Mouse (Mus musculus) CD8-positive naive resting alpha-beta T cell, adult 2 months (primary cell): ENCODE measurements around the gene Rnf187.
"Not testable (repeated sequence)": the region's sequence is repeated elsewhere in the genome, so short reads cannot be mapped to it uniquely, and the experiment has no call there.

Source experiments
- DNase-seq, 2 experiments: peaks; one replicate each; pipeline ENCODE4 v3.0.0; 2022; ENCODE audit warnings: low read depth in 2 of 2, low spot score in 2 of 2

Gene Rnf187

GRCm38 (mm10) chr11:58967346-58967745 lies 28.6 kb upstream of the Rnf187 start:
- DNase-seq: peak; percentile 26 to 61

DNA sequence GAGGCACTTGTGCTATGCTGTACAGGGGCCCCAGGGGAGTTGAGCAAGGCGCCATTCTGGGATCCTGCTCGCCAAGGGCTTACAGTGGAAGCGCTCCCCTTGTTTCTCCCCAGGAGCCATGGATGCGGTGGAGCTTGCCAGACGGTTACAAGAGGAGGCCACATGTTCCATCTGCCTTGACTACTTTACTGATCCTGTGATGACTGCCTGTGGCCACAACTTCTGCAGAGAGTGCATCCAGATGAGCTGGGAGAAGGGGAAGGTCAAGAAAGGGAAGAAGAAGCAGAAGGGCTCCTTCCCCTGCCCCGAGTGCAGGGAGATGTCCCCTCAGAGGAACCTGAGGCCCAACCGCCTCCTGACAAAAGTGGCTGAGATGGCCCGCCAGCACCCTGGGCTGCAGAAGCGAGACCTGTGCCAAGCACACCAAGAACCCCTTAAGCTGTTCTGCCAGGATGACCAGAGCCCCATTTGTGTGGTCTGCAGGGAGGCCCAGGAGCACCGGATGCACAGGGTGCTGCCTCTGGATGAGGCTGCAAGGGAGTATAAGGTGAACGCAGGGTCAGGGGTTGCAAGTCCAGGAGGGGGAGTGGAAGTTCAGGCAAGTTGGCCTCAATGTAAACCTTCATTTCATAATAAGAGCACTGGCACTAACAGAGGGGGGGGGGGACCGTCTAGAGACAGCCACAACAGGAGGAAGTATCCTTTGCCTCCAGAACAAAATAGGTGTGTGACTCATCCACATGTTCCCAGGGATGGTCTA lies 26.5 kb upstream of the Rnf187 start:
- DNase-seq: no peak

- DNase-seq: no peak
Observed at GRCm38 (mm10) chr11:58964216-58964615, 25.5 kb upstream of the Rnf187 start.

- DNase-seq: peak in 1 of 2 experiments; percentile 21
Observed at GRCm38 (mm10) chr11:58963543-58963942, 24.8 kb upstream of the Rnf187 start.

DNA sequence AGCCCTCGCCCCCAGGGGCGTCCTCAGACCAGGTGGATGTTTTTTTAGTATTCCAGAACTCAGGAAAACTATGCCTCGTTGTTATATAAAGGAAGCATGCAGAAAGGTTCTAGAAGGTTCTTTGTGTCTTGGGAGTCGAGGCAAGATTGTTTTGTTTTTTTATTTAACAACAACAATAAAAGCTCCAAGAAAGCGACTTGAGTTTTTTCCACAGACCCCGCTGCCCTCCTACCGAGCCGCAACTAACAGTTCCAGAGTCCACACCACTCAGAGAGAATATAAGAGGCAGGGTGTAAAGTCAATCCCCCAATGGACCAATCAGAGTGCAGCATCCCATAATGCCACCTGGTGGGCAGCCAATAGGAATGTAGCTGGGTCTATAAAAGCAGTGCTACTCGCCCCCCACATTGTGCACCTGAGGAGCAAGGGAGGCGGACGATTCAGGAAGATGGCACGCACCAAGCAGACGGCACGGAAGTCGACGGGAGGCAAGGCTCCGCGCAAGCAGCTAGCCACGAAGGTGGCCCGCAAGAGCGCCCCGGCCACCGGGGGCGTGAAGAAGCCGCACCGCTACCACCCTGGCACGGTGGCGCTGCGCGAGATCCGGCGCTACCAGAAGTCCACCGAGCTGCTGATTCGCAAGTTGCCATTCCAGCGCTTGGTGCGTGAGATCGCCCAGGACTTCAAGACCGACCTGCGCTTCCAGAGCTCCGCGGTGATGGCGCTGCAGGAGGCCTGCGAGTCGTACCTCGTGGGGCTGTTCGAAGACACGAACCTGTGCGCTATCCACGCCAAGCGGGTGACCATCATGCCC lies 22.9 kb upstream of the Rnf187 start:
- DNase-seq: no peak

DNA sequence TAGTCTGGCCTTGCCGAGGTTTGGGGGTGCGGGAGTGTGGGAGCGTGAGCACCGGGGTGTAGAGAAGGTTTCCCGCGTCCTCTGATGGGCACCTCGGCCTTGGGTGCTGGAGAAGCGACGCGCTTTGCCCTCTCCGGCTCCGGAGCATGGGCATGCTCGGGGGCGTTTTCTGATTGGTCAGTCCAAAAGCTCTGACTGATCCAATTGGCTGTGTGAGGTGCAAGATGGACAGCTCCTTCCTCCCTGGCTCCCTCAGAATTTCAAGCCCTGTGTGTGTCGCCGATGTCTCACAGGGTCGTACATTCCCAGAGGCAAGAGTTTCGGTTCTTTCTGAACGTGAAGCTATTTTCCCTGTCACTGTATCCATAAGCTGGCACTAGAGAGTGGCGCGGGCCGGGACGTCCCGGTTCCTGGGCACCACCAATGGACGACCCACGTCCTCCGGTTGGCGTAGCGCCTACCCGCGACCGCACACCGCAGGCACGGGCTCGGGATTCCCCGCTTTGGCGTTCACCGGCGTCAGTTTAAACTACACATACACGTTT lies 21.3 kb upstream of the Rnf187 start:
- peak; percentile 73 to 76 for DNase-seq

- DNase-seq: no peak
Observed at GRCm38 (mm10) chr11:58959186-58959825, 20.6 kb upstream of the Rnf187 start.

GRCm38 (mm10) chr11:58958536-58958935 lies 19.8 kb upstream of the Rnf187 start:
- DNase-seq: no peak

DNA sequence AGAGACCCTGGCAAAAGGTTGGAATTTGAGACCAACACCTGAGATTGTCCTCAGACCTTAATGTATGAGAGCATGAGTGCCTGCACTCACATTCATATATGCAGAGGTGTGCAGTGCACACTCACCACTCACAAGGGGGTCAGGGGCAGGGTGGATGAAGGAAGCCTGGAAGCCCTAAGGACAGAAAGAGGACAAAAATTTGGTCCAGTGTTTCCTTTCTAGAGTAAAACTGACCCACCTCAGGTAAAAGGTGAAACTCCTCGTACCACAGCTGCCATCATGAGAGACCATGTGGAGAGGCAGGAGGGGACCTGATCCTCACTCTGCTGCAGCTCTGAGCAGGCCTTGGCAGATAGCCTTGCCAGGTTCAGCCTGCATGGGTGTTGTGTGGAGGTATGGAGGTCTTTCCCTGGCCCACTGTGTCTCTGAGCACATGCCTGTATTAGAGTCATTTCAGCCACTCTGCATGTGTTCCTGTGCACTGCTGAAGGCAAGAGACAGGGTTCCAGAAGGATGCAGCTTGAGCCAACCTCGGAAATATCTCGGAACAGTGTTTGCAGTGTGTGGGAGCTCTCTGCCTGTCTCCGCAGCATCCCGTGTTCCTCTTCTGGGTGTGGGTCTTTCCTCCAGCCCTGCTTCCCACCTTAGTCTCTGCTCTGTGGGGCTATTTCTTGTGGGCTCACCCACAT lies 18.7 kb upstream of the Rnf187 start:
- no peak for DNase-seq

DNA sequence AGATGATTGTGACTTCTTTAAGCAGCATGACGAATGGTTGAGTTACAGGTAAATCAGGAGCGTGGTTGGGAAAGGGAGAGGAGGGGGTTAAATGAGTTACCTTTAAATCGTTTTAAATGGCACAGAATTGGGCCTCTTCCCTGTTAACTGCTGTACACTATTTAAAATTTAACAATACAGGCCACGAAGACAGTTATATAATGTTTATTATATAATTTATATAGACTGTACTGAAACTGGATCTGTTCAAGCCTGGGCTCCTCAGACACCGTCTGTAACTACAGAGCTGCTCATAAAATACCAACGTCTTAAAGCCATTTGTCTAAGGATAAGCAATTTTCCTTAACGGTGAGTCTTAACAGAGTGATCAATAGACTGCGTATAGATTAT lies 17.1 kb upstream of the Rnf187 start:
- no peak for DNase-seq

DNA sequence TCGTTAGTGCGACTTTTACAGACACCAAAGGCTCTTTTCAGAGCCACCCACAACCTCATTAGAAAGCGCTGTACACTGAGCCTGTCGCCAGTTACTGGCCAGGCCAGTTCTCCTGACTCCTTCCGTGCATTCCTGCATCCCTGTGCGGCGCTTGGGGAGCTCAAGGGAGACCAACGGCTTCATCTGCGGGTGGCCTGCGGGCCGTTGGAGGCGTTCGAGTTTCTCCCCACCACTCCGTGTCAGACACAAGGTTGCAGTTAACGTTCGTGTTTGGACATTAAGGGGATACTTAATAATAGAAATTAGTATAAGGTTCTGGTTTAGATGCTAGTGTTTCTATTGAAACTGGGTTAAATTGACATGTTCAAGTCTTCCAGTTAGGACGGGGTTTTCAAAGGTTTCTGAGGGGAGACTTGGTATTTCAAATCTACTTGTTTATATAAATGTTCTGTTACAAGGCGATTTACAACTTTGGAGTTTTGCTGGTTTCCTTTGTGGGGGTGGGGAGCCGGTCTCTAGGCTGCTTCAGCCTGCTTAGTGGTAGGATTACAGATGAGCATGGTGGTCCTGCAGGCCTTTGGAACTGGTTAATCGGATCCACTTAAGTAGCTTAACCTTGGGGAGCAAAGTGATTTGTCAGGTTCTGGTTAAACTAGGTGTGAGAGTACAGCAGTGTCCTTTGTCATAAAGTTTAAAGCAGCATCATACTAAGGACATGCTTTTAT lies 16.6 kb upstream of the Rnf187 start:
- DNase-seq: no peak

DNA sequence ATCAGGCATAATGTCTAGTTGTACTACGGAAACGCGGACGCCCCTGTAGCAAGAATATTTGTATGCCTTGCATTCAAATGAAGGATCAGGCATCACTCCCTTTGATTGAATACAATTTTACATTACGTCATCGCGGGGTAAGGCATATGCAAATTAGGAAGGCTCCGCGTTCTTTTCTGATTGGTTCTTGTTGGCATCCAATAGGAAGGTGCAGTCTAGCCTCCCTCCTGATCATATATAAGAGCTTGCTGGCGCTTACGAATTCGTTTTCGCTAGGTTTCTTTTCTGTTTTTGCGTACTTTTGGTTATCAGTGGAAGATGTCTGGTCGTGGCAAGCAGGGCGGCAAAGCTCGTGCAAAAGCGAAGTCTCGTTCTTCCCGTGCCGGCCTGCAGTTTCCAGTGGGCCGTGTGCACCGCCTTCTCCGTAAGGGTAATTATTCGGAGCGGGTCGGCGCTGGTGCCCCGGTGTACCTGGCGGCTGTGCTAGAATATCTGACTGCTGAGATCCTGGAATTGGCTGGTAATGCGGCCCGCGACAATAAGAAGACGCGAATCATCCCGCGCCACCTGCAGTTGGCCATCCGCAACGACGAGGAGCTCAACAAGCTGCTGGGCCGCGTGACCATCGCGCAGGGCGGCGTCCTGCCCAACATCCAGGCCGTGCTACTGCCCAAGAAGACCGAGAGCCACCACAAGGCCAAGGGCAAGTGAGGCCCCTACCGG lies 15.9 kb upstream of the Rnf187 start, which contains the start of the genes Hist3h2a and Trim17:
Gene Hist3h2a (plus strand): TSS at position 266 of the 723 bp plus-strand sequence.
Gene Trim17 (plus strand): TSS at position 266 of the 723 bp plus-strand sequence.
- DNase-seq: peak; percentile 77 to 85

- DNase-seq: not testable (repeated sequence)
Observed at GRCm38 (mm10) chr11:58954170-58954419, 15.4 kb upstream of the Rnf187 start.

DNA sequence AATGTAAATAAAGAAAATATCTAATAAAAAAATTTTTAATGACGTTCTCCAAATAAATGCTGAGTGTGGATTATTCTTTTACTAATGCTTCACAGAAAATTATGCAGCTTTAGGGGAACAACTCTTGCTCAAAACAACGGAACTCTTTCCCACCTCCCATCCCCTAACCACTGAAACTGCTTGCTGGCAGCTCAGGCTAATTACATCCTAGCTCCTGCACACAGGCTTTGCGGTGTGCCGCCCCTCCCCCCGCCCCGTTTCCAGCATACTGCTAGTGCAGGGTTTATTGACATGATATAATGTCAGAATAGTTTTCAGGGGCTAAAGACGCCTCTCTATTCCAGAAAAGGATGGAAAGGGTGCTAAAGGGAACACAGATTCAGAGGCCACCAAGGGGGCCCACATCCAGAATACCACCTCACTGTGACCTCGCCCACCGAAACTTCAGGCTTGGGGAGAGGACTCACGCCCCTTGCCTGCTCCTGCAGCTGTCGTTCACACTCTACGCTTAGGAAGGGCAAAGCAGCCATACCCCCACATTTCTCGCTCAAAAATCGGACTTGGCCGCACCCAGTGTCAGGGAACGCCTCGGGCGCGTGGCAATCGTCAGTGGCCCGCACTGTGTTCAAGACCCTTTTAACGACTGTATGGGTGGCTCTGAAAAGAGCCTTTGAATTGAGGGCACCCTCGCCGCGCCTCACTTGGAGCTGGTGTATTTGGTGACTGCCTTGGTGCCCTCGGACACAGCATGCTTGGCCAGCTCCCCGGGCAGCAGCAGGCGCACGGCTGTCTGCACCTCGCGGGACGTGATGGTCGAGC lies 14.8 kb upstream of the Rnf187 start:
- no peak for DNase-seq

GRCm38 (mm10) chr11:58951210-58951609 lies 12.5 kb upstream of the Rnf187 start:
- no peak for DNase-seq

DNA sequence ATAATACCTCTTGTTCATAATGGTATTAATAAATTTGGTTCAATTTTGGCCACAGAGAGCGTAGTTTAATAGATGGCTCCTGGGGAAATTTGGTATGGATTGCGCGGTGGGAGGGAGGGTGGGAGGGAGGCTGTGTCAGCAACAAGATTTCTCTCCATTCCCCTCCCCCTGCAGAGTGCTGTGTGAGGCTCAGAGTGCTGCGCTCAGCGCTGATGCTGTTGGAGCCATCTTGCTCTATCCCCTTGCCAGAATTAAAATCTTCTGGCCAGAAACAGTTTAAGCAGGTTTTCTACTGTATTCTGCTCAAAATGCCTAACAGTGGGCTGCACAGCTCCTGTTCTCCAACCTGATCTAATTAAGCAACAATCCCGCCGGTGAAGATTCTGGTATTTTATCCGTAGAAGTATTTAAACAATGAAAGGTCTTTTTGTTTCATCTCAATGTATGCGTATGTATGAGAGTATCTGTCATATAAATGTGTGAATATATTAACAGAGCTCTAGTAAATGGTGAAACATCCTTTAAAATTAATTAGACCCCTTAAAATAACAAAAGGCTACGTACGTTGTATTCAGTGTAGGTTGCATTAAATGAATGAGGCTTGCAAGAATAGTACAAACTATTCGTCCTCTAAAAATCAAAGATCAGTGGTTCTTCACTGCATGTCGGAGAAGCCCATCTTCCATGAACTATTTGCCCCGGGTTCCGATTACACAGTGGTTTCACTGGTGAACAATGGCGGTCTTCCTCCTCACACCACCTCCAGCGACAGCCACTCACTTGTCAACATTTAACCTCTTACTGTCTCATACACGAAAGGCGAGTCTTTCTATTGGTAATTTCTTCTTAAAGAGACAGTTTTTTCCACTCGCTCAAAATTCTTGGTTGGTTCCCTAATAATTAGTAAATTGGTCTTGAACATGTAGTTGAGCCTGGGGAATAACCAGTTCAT lies 11.0 kb upstream of the Rnf187 start:
- no peak for DNase-seq

DNA sequence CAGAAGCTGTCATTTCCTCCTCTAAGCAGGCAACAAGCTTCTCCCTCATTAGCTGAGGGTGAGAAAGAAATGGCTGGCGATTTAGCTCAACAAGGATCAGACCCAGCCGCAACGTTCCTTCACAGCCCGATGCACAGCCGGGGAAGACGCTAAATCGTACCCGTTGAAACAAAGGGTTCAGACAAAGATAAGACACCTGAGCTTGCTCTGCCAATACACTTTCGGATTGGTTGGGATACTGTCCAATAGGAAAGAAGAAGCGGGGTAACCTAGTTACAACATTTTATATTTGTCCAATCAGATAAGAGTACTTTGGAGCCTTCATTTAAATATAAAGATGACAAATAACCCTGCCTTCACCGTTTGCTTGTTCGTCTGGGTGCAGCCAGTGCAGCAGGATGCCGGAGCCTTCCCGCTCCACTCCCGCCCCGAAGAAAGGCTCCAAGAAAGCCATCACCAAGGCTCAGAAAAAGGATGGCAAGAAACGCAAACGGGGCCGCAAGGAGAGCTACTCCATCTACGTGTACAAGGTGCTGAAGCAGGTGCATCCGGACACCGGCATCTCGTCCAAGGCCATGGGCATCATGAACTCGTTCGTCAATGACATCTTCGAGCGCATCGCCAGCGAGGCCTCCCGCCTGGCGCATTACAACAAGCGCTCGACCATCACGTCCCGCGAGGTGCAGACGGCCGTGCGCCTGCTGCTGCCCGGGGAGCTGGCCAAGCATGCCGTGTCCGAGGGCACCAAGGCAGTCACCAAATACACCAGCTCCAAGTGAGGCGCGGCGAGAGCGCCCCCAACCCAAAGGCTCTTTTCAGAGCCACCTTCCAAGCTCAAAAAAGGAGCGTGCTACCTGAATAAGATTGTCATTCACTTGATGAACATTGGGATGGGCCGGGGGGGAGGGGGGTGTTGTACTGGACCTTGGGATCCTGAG lies 10.1 kb upstream of the Rnf187 start, which contains the start of gene Hist3h2ba:
Gene Hist3h2ba (plus strand): TSS at position 379 of the 938 bp plus-strand sequence.
- DNase-seq: peak; percentile 30 to 57
